ENCODE assay signal across 26 mouse cellular contexts in genomic region chr1:170086631-170087030, GRCm38 (mm10). TPM values are rescaled to one million over a fixed set of nuclear protein-coding genes. Genes with fewer than 3 reads are reported as not detected.
DNase-seq lines count a peak whose midpoint lies in the region; ATAC-seq lines count a peak whose summit lies in the region.
"Had no signal": no experiment of that assay in that cellular context is flagged by ENCODE, and none has a peak within 500 bp of the region (broad histone marks: within the 10 kb centered on the region; RNA-seq: fewer than 3 reads in every experiment).

No protein-coding gene starts in this region.

- H3K9me3 ChIP-seq in kidney, embryonic 14.5 days (ENCODE audit: control insufficient read depth, low read length) = no peaks in the 10 kb centered on the region
- no peaks in the 10 kb centered on the region for H3K9me3 ChIP-seq in kidney, embryonic 15.5 days (replicated peaks)
- H3K9me3 ChIP-seq in midbrain, embryonic 15.5 days = no peaks in the 10 kb centered on the region
- H3K9me3 ChIP-seq: forebrain, embryonic 10.5 days; forebrain, embryonic 13.5 days; G1E; heart, embryonic 13.5 days had no signal

- DNase-seq in kidney, adult 11 months = peak; percentile 19
- DNase-seq in kidney, adult 8-10 months = peak; percentile 24 to 31
- no peak for DNase-seq in lung, postnatal 14 days
- DNase-seq: adrenal gland, postnatal 10 days; adrenal gland, postnatal 36 days; B cell, adult 2 months; cerebellum, adult 18-20 months; cerebellum, adult 9-10 months; cerebellum, postnatal 14 days; gastrocnemius, adult 2 months; gastrocnemius, postnatal 14 days; heart, adult 18-20 months; heart, postnatal 14 days; heart, postnatal 4 days had no signal

- H3K36me3 ChIP-seq in kidney, embryonic 14.5 days (ENCODE audit: control insufficient read depth, insufficient read depth, low read length) = no peaks in the 10 kb centered on the region
- no peaks in the 10 kb centered on the region for H3K36me3 ChIP-seq in kidney, embryonic 15.5 days
- no peaks in the 10 kb centered on the region for H3K36me3 ChIP-seq in midbrain, embryonic 15.5 days (replicated peaks)
- H3K36me3 ChIP-seq: forebrain, embryonic 10.5 days; G1E; heart, embryonic 13.5 days had no signal

- no peaks in the 10 kb centered on the region for H3K27me3 ChIP-seq in kidney, embryonic 14.5 days (ENCODE audit: control insufficient read depth, insufficient read depth, low read length)
- no peaks in the 10 kb centered on the region for H3K27me3 ChIP-seq in kidney, embryonic 15.5 days
- no peaks in the 10 kb centered on the region for H3K27me3 ChIP-seq in midbrain, embryonic 15.5 days (replicated peaks)
- H3K27me3 ChIP-seq: CH12.LX; forebrain, embryonic 13.5 days; heart, embryonic 13.5 days; Patski had no signal

- 87% methylated on average over 7 of the region's 7 CpGs for WGBS in kidney, embryonic 14.5 days
- WGBS in kidney, embryonic 15.5 days = 83% methylated on average over 7 of the region's 7 CpGs
- 93% methylated on average over 7 of the region's 7 CpGs for WGBS in midbrain, embryonic 15.5 days

- no peak overlapping the region for H3K4me2 ChIP-seq in kidney, embryonic 14.5 days (replicated peaks; ENCODE audit: low read depth, low read length)
- no peak overlapping the region for H3K4me2 ChIP-seq in kidney, embryonic 15.5 days
- H3K4me2 ChIP-seq in midbrain, embryonic 15.5 days = no peak overlapping the region
- H3K4me2 ChIP-seq: forebrain, embryonic 13.5 days; heart, embryonic 13.5 days; hindbrain, embryonic 14.5 days had no signal

- ATAC-seq in kidney, embryonic 14.5 days (ENCODE audit: low FRiP score, low TSS enrichment) = no peak
- ATAC-seq in kidney, embryonic 15.5 days (replicated peaks; ENCODE audit: low FRiP score) = 0 out of 2 replicates have a peak, but pooled peaks have one; percentile 43
- ATAC-seq in midbrain, embryonic 15.5 days (replicated peaks) = no peak
- ATAC-seq: forebrain, embryonic 13.5 days; forebrain, embryonic 16.5 days; hindbrain, postnatal 0 days; Patski had no signal

- H3K4me1 ChIP-seq in kidney, embryonic 14.5 days (ENCODE audit: control insufficient read depth, insufficient read depth, low read length) = no peaks in the 10 kb centered on the region
- H3K4me1 ChIP-seq in kidney, embryonic 15.5 days = no peaks in the 10 kb centered on the region
- no peaks in the 10 kb centered on the region for H3K4me1 ChIP-seq in midbrain, embryonic 15.5 days
- H3K4me1 ChIP-seq: forebrain, embryonic 10.5 days; forebrain, embryonic 13.5 days; heart, embryonic 13.5 days had no signal

- no peak overlapping the region for H3K27ac ChIP-seq in kidney, embryonic 14.5 days (ENCODE audit: low read depth, low read length)
- no peak overlapping the region for H3K27ac ChIP-seq in kidney, embryonic 15.5 days
- no peak overlapping the region for H3K27ac ChIP-seq in midbrain, embryonic 15.5 days
- H3K27ac ChIP-seq: forebrain, embryonic 10.5 days; forebrain, embryonic 13.5 days; gastrocnemius, adult 2 months; heart, embryonic 13.5 days; hindbrain, embryonic 14.5 days; hindbrain, postnatal 0 days had no signal

- no peak overlapping the region for H3K4me3 ChIP-seq in kidney, embryonic 14.5 days (ENCODE audit: low read length)
- H3K4me3 ChIP-seq in kidney, embryonic 15.5 days (replicated peaks) = no peak overlapping the region
- no peak overlapping the region for H3K4me3 ChIP-seq in midbrain, embryonic 15.5 days
- H3K4me3 ChIP-seq: forebrain, embryonic 10.5 days; forebrain, embryonic 13.5 days; gastrocnemius, adult 2 months; heart, embryonic 13.5 days had no signal

- no peak overlapping the region for H3K9ac ChIP-seq in kidney, embryonic 14.5 days (ENCODE audit: low read depth, low read length)
- no peak overlapping the region for H3K9ac ChIP-seq in kidney, embryonic 15.5 days
- H3K9ac ChIP-seq in midbrain, embryonic 15.5 days = no peak overlapping the region
- H3K9ac ChIP-seq: forebrain, embryonic 13.5 days; heart, embryonic 13.5 days; hindbrain, embryonic 14.5 days had no signal

RNA-seq across cellular contexts. Expression of gene Ddr2, which starts 23.9 kb away (rescaled TPM):
- 22.3 and 29.5 TPM in 2 replicates for polyA plus RNA-seq in kidney, embryonic 14.5 days (2014; fragmentation: Nextera tagmentation; extraction: Ambion mirVana)
- 33.3 and 35.0 TPM in 2 replicates for polyA plus RNA-seq in kidney, embryonic 15.5 days (2015; fragmentation: Nextera tagmentation; extraction: Ambion mirVana)
- 9.4 TPM in 2 replicates for polyA plus RNA-seq in midbrain, embryonic 15.5 days (2015; fragmentation: Nextera tagmentation; extraction: Ambion mirVana)
- polyA plus RNA-seq: G1E had no signal
